Mouse (Mus musculus) fat pad, adult 2 months (tissue): ENCODE results near the gene Gm9821.

ENCODE experiments used
- DNase-seq: peaks from one replicate; pipeline ENCODE4 v3.0.0-alpha.2; 2011; ENCODE audit warnings: low read depth, low spot score; ENCODE audit errors: extremely low read depth

Gene Gm9821

DNA sequence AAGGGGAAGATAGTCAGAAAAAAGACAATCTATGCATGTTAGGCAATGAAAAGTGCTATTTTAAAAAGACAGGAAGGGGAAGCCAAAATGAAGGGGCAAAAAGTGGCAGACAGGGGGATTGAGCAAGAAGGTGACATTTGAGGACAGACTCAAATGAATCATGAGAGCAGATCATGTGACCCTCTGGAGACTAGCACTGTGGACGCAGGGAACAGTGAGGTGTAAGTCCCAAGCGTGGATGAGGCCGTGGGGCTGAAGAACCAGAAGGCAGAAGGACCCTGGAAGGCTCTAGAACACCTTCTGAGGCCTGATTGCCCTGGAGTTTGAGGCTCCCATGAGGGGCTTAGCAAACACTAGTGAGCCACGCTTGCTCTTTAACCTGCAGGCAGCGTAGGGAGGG is 20.9 kb downstream of the Gm9821 start:
- DNase-seq, result no peak

DNA sequence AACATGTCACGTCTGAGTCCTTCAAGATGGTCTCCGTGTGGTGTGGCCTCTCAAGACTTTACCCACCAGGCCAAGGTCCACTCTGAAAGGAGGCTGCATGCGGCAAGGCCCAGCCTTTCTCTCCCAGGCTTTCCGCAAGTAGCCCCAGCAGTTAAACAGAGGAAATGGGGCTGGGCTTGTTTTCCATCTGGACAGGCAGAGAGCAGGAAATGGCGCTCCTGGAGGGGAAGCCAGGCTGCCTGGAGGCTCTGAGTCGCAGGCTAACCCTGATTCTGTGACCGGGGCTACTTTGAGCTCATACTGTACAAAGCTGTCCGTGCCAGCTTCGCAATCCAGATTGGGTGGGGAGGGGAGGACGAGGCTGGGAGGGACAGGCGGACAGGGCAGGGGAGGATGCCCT is 22.5 kb downstream of the Gm9821 start:
- DNase-seq, result no peak

DNA sequence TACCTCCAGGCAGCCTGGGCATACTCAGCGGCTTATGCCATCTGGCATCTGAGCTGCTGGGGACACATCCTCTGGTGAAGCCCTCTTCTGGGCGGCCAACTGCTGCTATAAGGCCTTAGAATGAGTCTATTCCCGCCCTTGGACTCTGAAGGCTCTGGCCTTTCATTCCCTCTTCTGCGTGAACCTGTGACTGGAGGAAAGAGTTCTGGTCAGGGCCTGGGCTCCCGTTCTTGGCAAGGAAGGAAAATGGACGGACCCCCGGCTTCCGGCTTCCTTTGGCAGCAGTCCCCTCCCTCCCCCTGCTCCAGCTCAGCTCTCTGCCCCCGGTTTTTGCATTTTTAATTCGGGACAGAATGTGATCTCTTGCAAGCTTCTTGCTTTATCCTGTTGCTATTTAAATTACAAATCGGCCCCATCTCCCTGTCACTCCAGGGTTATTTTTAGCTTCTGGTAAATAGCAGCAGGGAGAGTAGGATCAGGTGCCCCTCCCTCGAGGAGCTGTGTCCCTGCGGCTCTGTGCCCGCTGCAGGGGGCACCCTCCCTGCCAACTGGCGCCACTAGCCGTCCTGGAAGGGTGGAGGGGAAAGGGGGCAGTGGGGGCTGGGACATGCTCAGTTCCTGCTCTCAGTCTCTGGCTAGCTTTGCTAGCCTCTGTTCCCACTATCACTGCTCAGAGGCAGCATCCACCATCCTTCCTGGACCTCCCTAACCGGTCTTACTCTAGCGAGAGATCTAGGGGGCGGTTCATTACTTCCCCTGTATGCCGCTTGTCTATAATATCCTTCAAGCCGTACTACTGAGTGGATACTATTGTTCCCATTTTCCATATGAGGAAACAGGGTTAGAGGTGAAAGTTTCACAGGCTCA is 26.0 kb downstream of the Gm9821 start:
- DNase-seq, result no peak

DNA sequence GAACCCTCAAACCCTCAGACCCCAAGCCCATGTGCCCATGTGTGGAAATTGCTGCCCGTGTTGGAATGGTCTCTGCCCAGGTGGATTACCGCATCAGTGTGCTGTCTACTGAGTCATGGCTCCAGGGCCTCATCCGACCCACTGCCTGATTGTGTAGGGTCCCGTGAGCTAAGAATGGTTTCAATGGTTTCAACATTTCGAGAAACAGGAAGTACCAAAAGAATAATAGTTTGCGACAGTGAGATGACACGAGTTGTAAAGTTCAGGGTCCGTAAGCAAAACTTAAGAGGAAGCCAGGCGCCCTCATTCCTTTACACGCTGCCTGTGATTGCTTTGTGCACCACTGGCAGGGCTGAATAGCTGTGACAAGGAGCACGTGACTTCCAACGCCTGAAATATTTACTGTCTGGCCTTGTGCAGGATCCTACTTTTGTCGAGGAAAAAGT is 26.6 kb downstream of the Gm9821 start:
- no peak for DNase-seq

GRCm38 (mm10) chr2:91973416-91974135 is 28.1 kb downstream of the Gm9821 start:
- no peak for DNase-seq

- DNase-seq, result no peak
Measured at GRCm38 (mm10) chr2:91975581-91976541, 30.4 kb downstream of the Gm9821 start, which contains the start of gene Dgkz. Gene Dgkz (minus strand): TSS chr2:91975864.

DNA sequence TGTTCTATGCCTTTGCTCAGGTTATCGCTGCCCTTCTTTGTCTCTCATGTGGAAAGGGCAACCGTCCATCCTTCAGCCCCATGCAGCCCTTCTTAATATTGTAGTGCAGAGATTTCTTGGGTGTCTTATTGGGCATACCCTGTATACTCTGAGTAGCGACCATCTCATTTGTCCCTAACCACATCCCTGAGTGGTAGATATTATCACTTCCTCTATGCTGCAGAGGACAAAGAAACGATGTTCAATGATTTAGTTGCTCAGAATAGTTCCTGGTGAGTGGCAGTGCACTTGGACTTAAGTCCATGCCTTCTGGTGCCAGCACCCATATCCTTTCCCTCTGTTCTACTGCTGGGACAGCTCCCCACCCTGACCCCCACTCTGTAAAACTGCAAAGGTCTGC is 32.5 kb downstream of the Gm9821 start:
- DNase-seq, result no peak

DNA sequence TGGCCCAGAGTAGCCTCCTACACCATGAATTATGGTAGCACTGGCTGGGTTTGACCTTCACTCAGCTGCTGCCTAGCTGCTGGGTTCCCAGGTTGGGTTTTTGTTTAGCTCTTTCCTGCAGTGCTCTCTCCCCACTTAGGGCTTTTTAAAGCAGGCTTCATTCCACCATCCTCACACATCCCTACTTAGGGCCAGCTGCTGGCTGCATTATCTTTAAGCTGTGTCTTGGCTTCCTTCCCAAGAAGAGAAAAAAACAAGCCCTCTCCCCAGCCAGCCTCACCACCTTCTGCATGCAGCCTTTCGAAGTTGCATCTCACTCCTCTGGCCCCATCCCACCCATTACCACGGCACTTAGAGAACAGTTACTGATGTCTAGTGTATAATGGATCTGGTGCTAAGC is 33.0 kb downstream of the Gm9821 start:
- DNase-seq, result no peak

- DNase-seq, result no peak
Measured at GRCm38 (mm10) chr2:91980245-91980644, 34.7 kb downstream of the Gm9821 start.

- DNase-seq, result no peak
Measured at GRCm38 (mm10) chr2:91980830-91981229, 35.3 kb downstream of the Gm9821 start.

- DNase-seq, result no peak
Measured at GRCm38 (mm10) chr2:91984439-91984838, 38.9 kb downstream of the Gm9821 start.

DNA sequence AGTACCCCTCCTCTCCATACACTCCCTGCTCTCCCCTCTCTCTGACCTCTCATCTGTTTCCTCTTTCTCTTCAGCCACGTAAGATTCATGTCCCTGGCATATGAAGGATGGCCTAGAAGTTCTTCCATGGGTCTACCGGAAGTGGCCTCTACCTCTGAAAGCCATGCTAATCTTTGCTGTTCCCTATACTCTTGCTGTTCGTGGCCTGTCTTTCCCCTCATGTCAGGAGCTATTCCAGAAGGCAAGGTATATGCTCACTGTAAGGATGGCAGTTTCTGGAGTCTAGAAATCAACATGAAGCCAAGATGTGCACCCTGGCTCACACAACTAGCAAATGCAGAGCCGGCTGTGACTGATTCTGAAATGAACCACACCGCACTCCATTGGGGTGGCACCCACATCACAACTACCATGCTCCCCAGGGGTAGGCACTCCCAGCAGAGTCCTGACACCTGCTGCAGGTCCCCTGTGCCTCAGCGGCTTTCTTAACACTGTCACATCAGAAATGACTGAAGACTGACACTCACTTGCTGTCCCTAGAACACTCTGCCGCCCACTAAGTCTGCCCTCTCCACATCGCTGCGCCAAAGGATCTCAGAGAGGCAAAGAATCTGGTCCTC is 39.5 kb downstream of the Gm9821 start:
- no peak for DNase-seq

GRCm38 (mm10) chr2:91986071-91986470 is 40.6 kb downstream of the Gm9821 start:
- DNase-seq, result no peak

DNA sequence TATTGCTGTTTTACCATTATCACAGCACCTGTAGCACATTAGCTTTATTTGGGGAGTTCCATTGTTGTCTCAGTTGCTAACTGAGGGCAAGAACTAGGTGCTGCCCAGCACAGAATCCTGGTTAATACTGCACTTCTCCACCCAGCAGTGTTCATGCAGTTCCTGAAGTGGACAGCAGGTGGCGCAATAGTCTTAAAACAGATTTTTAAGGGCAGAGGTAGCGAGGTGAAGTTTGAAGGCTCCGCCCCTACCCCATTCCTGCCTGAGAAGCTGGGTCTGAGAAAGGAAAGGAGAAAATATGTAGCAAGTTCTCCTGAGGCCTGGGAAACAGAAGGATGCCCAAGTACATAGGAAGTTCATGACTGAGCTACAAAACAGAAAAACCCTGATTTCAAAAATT is 42.0 kb downstream of the Gm9821 start:
- no peak for DNase-seq

DNA sequence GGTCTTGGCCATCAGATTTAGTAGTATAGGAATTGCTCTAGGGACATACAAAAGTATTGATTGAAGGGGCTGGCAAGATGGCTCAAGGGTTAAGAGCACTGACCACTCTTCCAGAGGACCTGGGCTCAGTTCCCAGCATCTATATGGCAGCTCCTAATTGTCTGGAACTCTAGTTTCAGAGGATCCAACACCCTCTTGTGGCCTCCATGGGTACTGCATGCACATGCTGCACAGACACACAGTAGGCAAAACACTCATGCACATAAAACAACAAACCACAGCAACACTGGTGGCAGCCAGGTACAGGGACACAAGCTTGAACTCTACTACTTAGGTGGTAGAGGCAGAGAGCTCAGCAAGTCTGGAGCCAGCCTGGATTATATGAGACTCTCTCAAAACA is 44.2 kb downstream of the Gm9821 start:
- no peak for DNase-seq

DNA sequence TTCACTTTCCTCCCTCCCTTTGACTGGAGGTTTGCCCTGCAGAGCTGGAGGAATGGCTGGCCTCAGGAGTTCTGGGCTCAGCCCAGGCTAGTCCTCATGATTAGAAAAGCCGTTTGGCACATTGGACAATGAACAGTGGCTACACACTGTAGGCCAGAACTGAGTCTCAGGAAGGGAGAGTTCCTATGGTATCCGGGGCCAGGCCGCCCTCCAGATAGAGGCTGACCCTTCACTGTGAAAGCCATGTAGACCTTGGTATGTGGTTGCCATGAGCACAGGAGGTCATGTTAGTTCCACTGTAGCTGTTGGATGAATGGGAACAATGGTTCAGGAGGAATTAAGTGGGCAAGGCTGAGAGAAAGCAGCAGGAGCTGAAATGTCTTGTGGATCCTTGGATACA is 47.9 kb downstream of the Gm9821 start:
- DNase-seq, result no peak

GRCm38 (mm10) chr2:91996006-91996405 is 50.5 kb downstream of the Gm9821 start:
- no peak for DNase-seq
